Mouse (Mus musculus): ENCODE measurements around the gene Ppia.

- TF ChIP-seq CTCF (IDR thresholded peaks at IDR 0.05; ENCODE audit: low read depth, low read length) (no peak), TAL1 (conservative IDR thresholded peaks at IDR 0.05; ENCODE audit: low read depth, low read length) (no peak), GATA1 (IDR thresholded peaks at IDR 0.05; ENCODE audit: borderline replicate concordance, low read length) (no peak), POLR2AphosphoS5 (IDR thresholded peaks at IDR 0.05; ENCODE audit: insufficient replicate concordance, low read depth, low read length) (no peak), GATA2 (IDR thresholded peaks at IDR 0.05; ENCODE audit: borderline replicate concordance, low read depth, low read length) (no peak)
Observed at GRCm38 (mm10) chr11:6440171-6440570, 24.9 kb downstream of the Ppia start.

Measured in G1E (cell line).